Mouse (Mus musculus) hindbrain, postnatal 0 days (tissue): ENCODE measurements at regions not wholly inside any gene's neighbourhood (a gene's known extent, or its start where the extent isn't known, plus 50 kb on each side); places are given as distances from the start of the nearest gene placed in this dataset.

Experiments
- ATAC-seq: fragments of 200-750 bp; cut with Nextera tagmentation; 2 replicates; pipeline ENCODE4 v1.8.0; 2017; ENCODE audit warnings: mild to moderate bottlenecking, moderate TSS enrichment, moderate library complexity
- DNase-seq: peaks from one replicate; pipeline ENCODE4 v3.0.0-alpha.2; 2015; ENCODE audit warnings: low spot score
- H3K27ac ChIP-seq: fragments of 300-500 bp; sonication (generic); 2 replicates; pipeline ENCODE4 v1.5.1; 2014; ENCODE audit warnings: mild to moderate bottlenecking
- H3K27me3 ChIP-seq: fragments of 300-500 bp; sonication (generic); 2 replicates; pipeline ENCODE4 v1.6.1; 2014; ENCODE audit warnings: low read length, mixed read lengths; ENCODE audit not compliant: insufficient read depth
- H3K36me3 ChIP-seq: fragments of 300-500 bp; sonication (generic); 2 replicates; pipeline ENCODE4 v1.6.1; 2014; ENCODE audit warnings: low read length, mixed read lengths; ENCODE audit not compliant: insufficient read depth
- H3K4me1 ChIP-seq: fragments of 300-500 bp; sonication (generic); 2 replicates; pipeline ENCODE4 v1.6.1; 2014; ENCODE audit warnings: antibody characterized with exemption, low read length, mixed read lengths; ENCODE audit not compliant: insufficient read depth
- H3K4me2 ChIP-seq: fragments of 300-500 bp; sonication (generic); 2 replicates; pipeline ENCODE4 v1.6.1; 2014; ENCODE audit warnings: low read depth, mild to moderate bottlenecking, low read length, moderate library complexity, mixed read lengths
- H3K4me3 ChIP-seq: fragments of 300-500 bp; sonication (generic); 2 replicates; pipeline ENCODE4 v1.5.1; 2014; ENCODE audit warnings: low read length
- H3K9ac ChIP-seq: fragments of 300-500 bp; sonication (generic); replicated peaks from 2 replicates; pipeline ENCODE4 v1.6.1; 2014; ENCODE audit warnings: mild to moderate bottlenecking, low read length, moderate library complexity, mixed read lengths
- H3K9me3 ChIP-seq: fragments of 300-500 bp; sonication (generic); 2 replicates; pipeline ENCODE4 v1.6.1; 2016; ENCODE audit warnings: low read length, mixed read lengths
- CTCF ChIP-seq: IDR thresholded peaks from 2 replicates; pipeline ENCODE4 v1.5.1; 2016; ENCODE audit warnings: antibody characterized with exemption, control low read depth, low read depth
- WGBS: fragments of 180-500 bp; shearing (Covaris S2); extraction: QIAGEN DNeasy Blood & Tissue Kit; methylation state at CpG from one replicate; pipeline ENCODE4 v1.1.7; 2014; 5-methylcytosine and 5-hydroxymethylcytosine counted together

- Histone ChIP-seq H3K9me3 (no peaks in the 10 kb centered on the region), H3K4me3 (no peak overlapping the region), H3K4me1 (no peaks in the 10 kb centered on the region), H3K4me2 (no peak overlapping the region), H3K36me3 (no peaks in the 10 kb centered on the region), H3K27me3 (no peaks in the 10 kb centered on the region), H3K9ac (no peak overlapping the region), H3K27ac (no peak overlapping the region)
- WGBS: 36% methylated on average over 2 of the region's 2 CpGs
- DNase-seq: no peak
- ATAC-seq: no peak
- no peak for TF ChIP-seq CTCF
Observed at GRCm38 (mm10) chr3:19444914-19445313, 183.6 kb downstream of the 1700064H15Rik start.

- Histone ChIP-seq H3K27ac (no peak overlapping the region), H3K9ac (no peak overlapping the region), H3K27me3 (no peaks in the 10 kb centered on the region), H3K4me2 (no peak overlapping the region), H3K36me3 (no peaks in the 10 kb centered on the region), H3K4me1 (no peaks in the 10 kb centered on the region), H3K4me3 (no peak overlapping the region), H3K9me3 (no peaks in the 10 kb centered on the region)
- no peak for TF ChIP-seq CTCF
- 66% methylated on average over 1 of the region's 1 CpGs for WGBS
- DNase-seq (no peak), ATAC-seq (no peak)
Observed at GRCm38 (mm10) chr3:19441827-19442226, 186.7 kb downstream of the 1700064H15Rik start.

GRCm38 (mm10) chr3:19430159-19430558, 198.3 kb downstream of the 1700064H15Rik start:
- no peak overlapping the region for H3K4me3 ChIP-seq
- DNase-seq: no peak
- H3K27ac ChIP-seq: no peak overlapping the region
- H3K4me2 ChIP-seq: no peak overlapping the region
- H3K9ac ChIP-seq: no peak overlapping the region
- 82% methylated on average over 4 of the region's 4 CpGs for WGBS
- no peaks in the 10 kb centered on the region for H3K9me3 ChIP-seq
- H3K4me1 ChIP-seq: no peaks in the 10 kb centered on the region
- no peak for ATAC-seq
- H3K36me3 ChIP-seq: no peaks in the 10 kb centered on the region
- H3K27me3 ChIP-seq: no peaks in the 10 kb centered on the region
- no peak for TF ChIP-seq CTCF

- no peak overlapping the region for H3K4me3 ChIP-seq
- no peak overlapping the region for H3K27ac ChIP-seq
- H3K4me2 ChIP-seq: no peak overlapping the region
- H3K36me3 ChIP-seq: no peaks in the 10 kb centered on the region
- WGBS: 85% methylated on average over 6 of the region's 6 CpGs
- TF ChIP-seq CTCF: no peak
- H3K4me1 ChIP-seq: no peaks in the 10 kb centered on the region
- DNase-seq (no peak), ATAC-seq (no peak)
- no peaks in the 10 kb centered on the region for H3K27me3 ChIP-seq
- no peaks in the 10 kb centered on the region for H3K9me3 ChIP-seq
- no peak overlapping the region for H3K9ac ChIP-seq
Observed at GRCm38 (mm10) chr3:19429422-19430076, 198.9 kb downstream of the 1700064H15Rik start.

GRCm38 (mm10) chr3:19429010-19429409, 199.5 kb downstream of the 1700064H15Rik start:
- Histone ChIP-seq H3K27me3 (no peaks in the 10 kb centered on the region), H3K4me3 (no peak overlapping the region), H3K9ac (no peak overlapping the region), H3K27ac (no peak overlapping the region), H3K4me1 (no peaks in the 10 kb centered on the region), H3K9me3 (no peaks in the 10 kb centered on the region), H3K36me3 (no peaks in the 10 kb centered on the region), H3K4me2 (no peak overlapping the region)
- no peak for TF ChIP-seq CTCF
- no peak for ATAC-seq
- no peak for DNase-seq

GRCm38 (mm10) chr3:19426130-19426556, 202.3 kb downstream of the 1700064H15Rik start:
- H3K27me3 ChIP-seq: no peaks in the 10 kb centered on the region
- H3K4me3 ChIP-seq: no peak overlapping the region
- TF ChIP-seq CTCF: no peak
- no peak overlapping the region for H3K9ac ChIP-seq
- no peak overlapping the region for H3K27ac ChIP-seq
- no peaks in the 10 kb centered on the region for H3K4me1 ChIP-seq
- DNase-seq (no peak), ATAC-seq (no peak)
- H3K4me2 ChIP-seq: no peak overlapping the region
- WGBS: 100% methylated on average over 1 of the region's 1 CpGs
- no peaks in the 10 kb centered on the region for H3K36me3 ChIP-seq
- no peaks in the 10 kb centered on the region for H3K9me3 ChIP-seq

GRCm38 (mm10) chr3:19425322-19425721, 203.2 kb downstream of the 1700064H15Rik start:
- 97% methylated on average over 1 of the region's 1 CpGs for WGBS
- H3K4me2 ChIP-seq: no peak overlapping the region
- no peak overlapping the region for H3K27ac ChIP-seq
- no peaks in the 10 kb centered on the region for H3K27me3 ChIP-seq
- no peak for DNase-seq
- no peak for TF ChIP-seq CTCF
- H3K4me1 ChIP-seq: no peaks in the 10 kb centered on the region
- H3K36me3 ChIP-seq: no peaks in the 10 kb centered on the region
- no peaks in the 10 kb centered on the region for H3K9me3 ChIP-seq
- ATAC-seq: no peak
- no peak overlapping the region for H3K9ac ChIP-seq
- no peak overlapping the region for H3K4me3 ChIP-seq
